Mouse (Mus musculus) lung, embryonic 16.5 days (tissue): ENCODE data around the gene Rufy4. TPM values are rescaled to one million over a fixed set of nuclear protein-coding genes. Genes with fewer than 3 reads are reported as not detected.

Experiments used
- ATAC-seq: fragments of 200-750 bp; cut with Nextera tagmentation; 2 replicates; pipeline ENCODE4 v1.8.0; 2017; ENCODE audit warnings: low read depth, mild to moderate bottlenecking, moderate library complexity
- H3K27ac ChIP-seq: fragments of 300-500 bp; sonication (generic); 2 replicates; pipeline ENCODE4 v1.5.1; 2014; ENCODE audit warnings: mild to moderate bottlenecking, control low read depth, low read length
- H3K27me3 ChIP-seq: fragments of 300-500 bp; sonication (generic); 2 replicates; pipeline ENCODE4 v1.6.1; 2014; ENCODE audit warnings: low read depth, low read length, mixed read lengths; ENCODE audit not compliant: control insufficient read depth, insufficient read depth
- H3K36me3 ChIP-seq: fragments of 300-500 bp; sonication (generic); 2 replicates; pipeline ENCODE4 v1.6.1; 2014; ENCODE audit warnings: low read length; ENCODE audit not compliant: control insufficient read depth, insufficient read depth
- H3K4me1 ChIP-seq: fragments of 300-500 bp; sonication (generic); replicated peaks from 2 replicates; pipeline ENCODE4 v1.6.1; 2014; ENCODE audit warnings: low read length, mixed read lengths; ENCODE audit not compliant: control insufficient read depth, insufficient read depth
- H3K4me2 ChIP-seq: fragments of 300-500 bp; sonication (generic); 2 replicates; pipeline ENCODE4 v1.6.1; 2014; ENCODE audit warnings: low read depth, low read length, control low read depth
- H3K4me3 ChIP-seq: fragments of 300-500 bp; sonication (generic); 2 replicates; pipeline ENCODE4 v1.5.1; 2014; ENCODE audit warnings: mild to moderate bottlenecking, low read length, control low read depth
- H3K9ac ChIP-seq: fragments of 300-500 bp; sonication (generic); 2 replicates; pipeline ENCODE4 v1.6.1; 2014; ENCODE audit warnings: low read length, control low read depth
- H3K9me3 ChIP-seq: fragments of 300-500 bp; sonication (generic); 2 replicates; pipeline ENCODE4 v1.6.1; 2016; ENCODE audit warnings: low read length; ENCODE audit not compliant: control insufficient read depth
- WGBS: fragments of 180-500 bp; shearing (Covaris S2); extraction: QIAGEN DNeasy Blood & Tissue Kit; methylation state at CpG from one replicate; pipeline ENCODE4 v1.1.7; 2014; 5-methylcytosine and 5-hydroxymethylcytosine counted together
- polyA plus RNA-seq: library from polyadenylated mRNA; unstranded; fragments of >200 nt; fragmentation: Nextera tagmentation; extraction: Ambion mirVana; gene quantifications from 2 replicates; pipeline ENCODE4 v1.2.1, GENCODE M21; 2015

Gene Rufy4
- polyA plus RNA-seq, 1 experiment from 2014 or later = 0.64 TPM

DNA sequence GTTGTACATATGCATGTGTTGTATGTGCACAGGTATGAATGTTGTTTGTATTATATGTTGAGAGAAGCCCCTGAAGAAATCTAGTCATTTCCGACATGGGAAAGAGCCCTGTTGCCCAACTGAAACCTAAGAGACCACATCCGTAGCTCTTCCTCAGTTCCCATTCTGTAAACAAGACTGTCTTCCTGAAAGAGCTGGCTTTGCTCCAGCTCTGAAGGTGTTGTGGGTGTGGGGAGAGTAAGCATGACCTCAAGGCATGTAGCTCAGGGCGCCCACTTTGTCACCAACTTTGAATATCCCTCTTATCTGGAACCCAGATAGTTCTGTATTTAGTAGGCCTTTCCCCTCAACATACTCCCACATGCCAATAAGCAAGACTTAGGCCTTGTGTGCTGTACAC lies 53.3 kb downstream of the Rufy4 start:
- H3K27ac ChIP-seq = no peak overlapping the region
- no peaks in the 10 kb centered on the region for H3K27me3 ChIP-seq
- no peak overlapping the region for H3K4me2 ChIP-seq
- H3K4me3 ChIP-seq = no peak overlapping the region
- no peaks in the 10 kb centered on the region for H3K36me3 ChIP-seq
- no peak overlapping the region for H3K9ac ChIP-seq
- WGBS = 71% methylated on average over 3 of the region's 3 CpGs
- H3K4me1 ChIP-seq = peaks cover 6% of the 10 kb centered on the region
- no peaks in the 10 kb centered on the region for H3K9me3 ChIP-seq
- no peak for ATAC-seq

DNA sequence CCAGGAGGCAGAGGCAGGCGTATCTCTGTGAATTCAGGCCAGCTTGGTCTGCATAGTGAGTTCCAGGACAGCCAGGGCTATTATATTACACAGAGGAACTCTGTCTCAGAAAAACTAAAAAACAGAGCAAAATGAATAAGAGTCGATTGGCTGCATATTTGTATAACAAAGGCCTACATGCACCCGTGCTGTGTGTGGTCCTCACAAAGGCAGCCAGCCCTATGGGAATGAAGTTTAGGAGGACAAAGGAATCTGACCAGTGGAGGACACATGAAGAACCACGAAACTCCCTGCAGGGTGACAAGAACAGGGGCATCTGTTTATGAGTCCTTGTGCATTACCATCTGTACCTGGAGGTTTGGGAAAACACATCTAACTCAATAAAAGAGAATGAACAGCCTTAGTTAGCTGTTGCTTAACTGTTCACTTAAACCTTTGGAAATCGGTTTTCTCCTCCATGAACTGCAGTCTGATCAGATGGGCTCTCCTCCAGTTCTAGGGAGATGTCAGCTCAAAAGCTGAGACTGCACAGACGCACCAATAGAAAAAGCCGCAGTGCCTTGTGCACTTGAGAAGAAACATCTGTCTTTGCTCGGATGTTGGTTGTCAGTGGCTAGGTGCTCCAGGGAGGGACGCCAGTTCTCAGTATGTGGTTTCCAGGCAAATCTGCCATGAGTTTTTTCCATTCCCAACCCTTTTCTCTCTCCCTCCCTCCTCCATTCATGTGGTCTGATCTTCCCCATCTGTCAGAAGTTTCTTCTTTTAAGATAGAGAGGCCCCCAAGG lies 54.5 kb downstream of the Rufy4 start:
- peak; percentile 95 for ATAC-seq
- peaks cover 6% of the 10 kb centered on the region for H3K4me1 ChIP-seq

DNA sequence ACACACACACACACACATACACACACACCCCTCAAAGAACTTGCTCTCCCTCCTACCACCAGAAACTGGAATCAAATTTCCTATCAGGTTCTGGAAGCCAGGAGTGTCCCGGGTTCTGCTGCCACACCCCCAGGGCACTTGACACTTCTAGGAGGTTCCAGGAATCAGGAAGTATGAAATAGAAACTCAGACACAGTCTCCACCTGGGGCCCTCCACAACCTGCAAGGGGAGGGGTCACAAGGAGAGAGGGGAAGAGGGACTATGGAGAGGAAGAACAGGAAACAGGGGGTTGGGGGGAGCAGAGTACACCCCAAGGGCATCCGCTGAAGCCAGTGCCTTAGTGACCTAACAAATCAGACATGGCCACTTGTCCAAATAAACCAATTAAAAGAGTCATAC lies 56.1 kb downstream of the Rufy4 start:
- no peaks in the 10 kb centered on the region for H3K36me3 ChIP-seq
- H3K9me3 ChIP-seq = no peaks in the 10 kb centered on the region
- peaks cover 2% of the 10 kb centered on the region; the same call in 1 of the 2 replicates for H3K4me1 ChIP-seq
- no peak for ATAC-seq
- no peak overlapping the region for H3K4me3 ChIP-seq
- WGBS = 46% methylated on average over 2 of the region's 2 CpGs
- no peak overlapping the region for H3K27ac ChIP-seq
- H3K4me2 ChIP-seq = no peak overlapping the region
- no peak overlapping the region for H3K9ac ChIP-seq
- no peaks in the 10 kb centered on the region for H3K27me3 ChIP-seq

More for the DNA sequence above, 54.5 kb downstream of the Rufy4 start:
- H3K4me2 ChIP-seq = no peak overlapping the region
- H3K36me3 ChIP-seq = no peaks in the 10 kb centered on the region
- WGBS = 42% methylated on average over 9 of the region's 9 CpGs
- no peaks in the 10 kb centered on the region for H3K9me3 ChIP-seq
- no peak overlapping the region for H3K9ac ChIP-seq
- H3K27ac ChIP-seq = peak overlapping the region; percentile 77
- H3K27me3 ChIP-seq = no peaks in the 10 kb centered on the region
- no peak overlapping the region for H3K4me3 ChIP-seq

DNA sequence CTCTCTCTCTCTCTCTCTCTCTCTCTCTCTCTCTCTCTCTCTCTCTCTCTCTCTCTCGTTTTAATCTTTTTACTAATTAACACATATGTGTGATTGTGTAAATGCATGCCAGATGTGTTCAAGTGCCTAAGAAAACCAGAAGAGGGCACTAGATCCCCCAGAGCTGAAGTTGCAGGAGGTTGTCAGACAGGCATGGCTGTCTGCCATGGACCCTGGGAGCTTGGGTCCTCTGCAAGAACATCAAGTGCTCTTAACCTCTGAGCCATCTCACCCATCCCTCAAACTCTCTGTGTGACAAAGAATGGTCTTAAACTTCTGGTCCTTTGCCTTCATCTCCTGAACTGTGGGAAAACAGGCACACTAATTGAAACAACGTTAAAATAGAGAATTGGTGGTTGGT lies 57.7 kb downstream of the Rufy4 start:
- Histone ChIP-seq H3K27ac (no peak overlapping the region), H3K27me3 (no peaks in the 10 kb centered on the region), H3K9me3 (no peaks in the 10 kb centered on the region), H3K4me2 (no peak overlapping the region), H3K36me3 (no peaks in the 10 kb centered on the region), H3K9ac (no peak overlapping the region), H3K4me1 (peaks cover 2% of the 10 kb centered on the region; the same call in 1 of the 2 replicates), H3K4me3 (no peak overlapping the region)
- 60% methylated on average over 2 of the region's 2 CpGs for WGBS
- no peak for ATAC-seq

DNA sequence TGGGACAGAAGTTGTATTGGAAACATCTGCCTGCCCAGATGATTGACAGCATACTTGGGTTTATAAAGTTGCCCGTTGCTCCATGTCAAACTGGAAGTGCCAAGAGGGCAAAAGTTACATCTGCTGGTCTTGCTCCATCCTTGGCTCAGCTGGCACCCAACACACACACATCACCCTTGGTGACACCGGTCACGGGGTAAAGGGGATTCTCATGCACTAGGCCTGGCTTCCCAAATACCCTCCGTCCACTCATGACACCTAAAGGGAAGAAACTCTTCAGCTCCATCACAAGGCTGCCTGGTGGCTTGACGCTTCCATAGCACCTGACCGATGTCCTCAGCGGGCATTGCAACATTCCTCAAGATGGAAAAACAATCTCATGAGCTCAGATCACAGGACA lies 65.1 kb downstream of the Rufy4 start:
- no peak for ATAC-seq
- H3K27ac ChIP-seq = no peak overlapping the region
- no peaks in the 10 kb centered on the region for H3K27me3 ChIP-seq
- no peak overlapping the region for H3K4me3 ChIP-seq
- WGBS = 78% methylated on average over 7 of the region's 7 CpGs
- no peak overlapping the region for H3K9ac ChIP-seq
- H3K4me2 ChIP-seq = no peak overlapping the region
- H3K4me1 ChIP-seq = no peaks in the 10 kb centered on the region
- H3K36me3 ChIP-seq = no peaks in the 10 kb centered on the region
- no peaks in the 10 kb centered on the region for H3K9me3 ChIP-seq

DNA sequence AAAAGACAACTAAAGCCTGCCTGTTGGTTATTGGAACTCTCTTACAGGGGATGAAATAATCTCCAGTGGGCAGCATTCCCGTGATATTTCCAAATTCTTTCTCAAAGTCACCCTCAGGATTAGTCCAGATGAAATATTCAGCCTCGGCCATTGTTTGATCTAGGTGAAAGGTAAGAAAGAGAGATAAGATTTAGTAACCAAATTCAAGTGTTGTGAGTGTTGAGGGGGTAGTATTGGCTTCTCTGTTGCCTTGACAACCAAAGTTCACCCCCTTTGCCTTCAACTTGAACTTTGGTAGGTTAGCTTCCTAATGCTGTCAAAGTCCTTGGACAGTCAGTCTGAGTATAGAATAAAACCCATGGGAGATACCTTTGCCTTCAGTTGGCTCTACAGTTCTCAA lies 67.4 kb downstream of the Rufy4 start:
- no peak overlapping the region for H3K27ac ChIP-seq
- no peaks in the 10 kb centered on the region; the same call in 1 of the 2 replicates for H3K4me1 ChIP-seq
- H3K4me2 ChIP-seq = no peak overlapping the region
- 51% methylated on average over 2 of the region's 2 CpGs for WGBS
- H3K9me3 ChIP-seq = no peaks in the 10 kb centered on the region
- no peak for ATAC-seq
- H3K9ac ChIP-seq = no peak overlapping the region
- no peak overlapping the region for H3K4me3 ChIP-seq
- H3K36me3 ChIP-seq = no peaks in the 10 kb centered on the region
- H3K27me3 ChIP-seq = no peaks in the 10 kb centered on the region

DNA sequence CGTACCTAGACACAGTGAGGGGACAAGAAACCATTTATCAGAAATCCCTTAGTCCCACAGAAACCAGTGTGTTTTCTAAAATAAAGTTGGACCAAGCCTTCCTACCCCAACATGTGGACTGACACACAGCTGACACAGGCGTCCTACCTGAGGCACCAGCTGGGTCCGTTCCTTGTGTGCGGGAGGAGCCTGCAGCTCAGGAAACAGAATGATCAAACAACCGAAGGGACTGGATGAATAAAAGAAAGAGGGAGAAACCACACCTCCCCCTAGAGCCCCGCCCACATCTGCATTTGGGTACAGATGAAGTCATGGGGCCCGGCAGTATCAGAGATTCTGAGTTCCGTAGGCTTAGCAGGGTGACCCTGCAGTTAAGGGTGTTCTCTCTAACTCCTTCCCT lies 69.1 kb downstream of the Rufy4 start, which contains the start of gene Cxcr1:
TSS of gene Cxcr1 (minus strand) at position 187 of the 400 bp plus-strand sequence.
- no peaks in the 10 kb centered on the region for H3K27me3 ChIP-seq
- no peaks in the 10 kb centered on the region for H3K9me3 ChIP-seq
- no peak for ATAC-seq
- no peak within 1 kb of the TSS for H3K4me3 ChIP-seq
- no peak within 1 kb of the TSS for H3K27ac ChIP-seq
- no peaks in the 10 kb centered on the region; the same call in 1 of the 2 replicates for H3K4me1 ChIP-seq
- H3K36me3 ChIP-seq = no peaks in the 10 kb centered on the region
- H3K9ac ChIP-seq = no peak within 1 kb of the TSS
- no peak within 1 kb of the TSS for H3K4me2 ChIP-seq
- WGBS = 64% methylated on average over 8 of the region's 8 CpGs

DNA sequence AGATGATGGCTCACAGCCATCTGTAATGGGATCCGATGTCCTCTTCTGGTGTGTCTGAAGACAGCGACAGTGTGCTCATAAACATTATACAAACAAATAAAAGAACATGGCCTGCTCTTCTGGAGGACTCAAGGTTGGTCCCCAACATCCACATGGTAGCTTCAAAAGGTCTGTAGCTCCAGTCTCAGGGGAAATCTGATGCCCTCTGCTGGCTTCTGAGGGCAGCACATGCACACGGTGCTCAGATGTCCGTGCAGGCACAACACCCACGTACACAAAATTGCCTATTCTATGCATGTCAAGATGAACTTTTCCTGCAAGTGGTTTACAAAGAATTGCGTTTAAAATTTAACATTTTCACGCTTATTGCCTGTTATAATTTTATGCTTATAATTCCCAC lies 70.6 kb downstream of the Rufy4 start:
- no peaks in the 10 kb centered on the region for H3K9me3 ChIP-seq
- WGBS = 46% methylated on average over 7 of the region's 7 CpGs

DNA sequence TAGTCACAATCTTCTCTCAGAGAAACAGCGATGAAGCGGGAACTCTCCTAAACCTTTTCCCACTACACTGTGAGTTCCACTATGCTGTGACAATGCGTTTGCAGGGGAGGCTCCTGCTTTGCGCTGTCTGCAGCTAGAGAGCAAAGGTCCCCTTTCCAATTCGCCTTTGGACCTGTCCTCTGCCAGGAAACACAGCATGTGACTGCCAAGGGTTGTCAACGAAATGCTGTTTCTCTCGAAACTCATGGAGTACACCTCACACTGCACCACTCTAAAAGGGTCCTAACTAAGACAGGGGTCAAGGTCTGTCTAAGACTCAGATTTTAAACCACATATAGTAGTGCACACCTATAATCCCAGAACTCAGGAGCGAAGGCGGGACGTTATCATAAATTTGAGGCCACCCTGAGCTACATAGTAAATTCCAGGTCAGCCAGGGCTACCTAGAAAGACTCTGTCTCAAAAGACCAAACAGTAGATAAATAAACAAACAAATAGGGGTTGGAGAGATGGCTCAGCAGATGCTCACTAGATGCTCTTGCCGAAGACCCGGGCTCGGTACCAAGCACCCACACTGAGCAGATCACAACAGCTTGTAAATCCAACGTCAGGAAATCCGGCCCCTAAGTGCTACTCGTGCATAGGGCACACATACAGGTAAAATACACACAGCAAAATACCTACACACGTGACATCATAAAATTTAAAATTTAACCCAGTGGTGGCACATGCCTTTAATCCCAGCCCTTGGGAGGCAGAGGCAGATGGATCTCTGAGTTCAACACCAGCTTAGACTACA lies 71.5 kb downstream of the Rufy4 start:
- no peak overlapping the region for H3K4me2 ChIP-seq
- no peaks in the 10 kb centered on the region for H3K27me3 ChIP-seq
- peaks cover 8% of the 10 kb centered on the region; the same call in 1 of the 2 replicates for H3K4me1 ChIP-seq
- ATAC-seq = no peak
- H3K27ac ChIP-seq = no peak overlapping the region
- no peak overlapping the region for H3K4me3 ChIP-seq
- H3K9ac ChIP-seq = no peak overlapping the region
- 71% methylated on average over 17 of the region's 17 CpGs for WGBS
- H3K36me3 ChIP-seq = no peaks in the 10 kb centered on the region
- H3K9me3 ChIP-seq = no peaks in the 10 kb centered on the region

More for the DNA sequence above, 70.6 kb downstream of the Rufy4 start:
- H3K4me1 ChIP-seq = peaks cover 7% of the 10 kb centered on the region; the same call in 1 of the 2 replicates
- H3K4me3 ChIP-seq = no peak overlapping the region
- H3K27ac ChIP-seq = no peak overlapping the region
- 0 out of 2 replicates have a peak, but pooled peaks have one; percentile 30 for ATAC-seq
- H3K36me3 ChIP-seq = no peaks in the 10 kb centered on the region
- no peak overlapping the region for H3K4me2 ChIP-seq
- H3K9ac ChIP-seq = no peak overlapping the region
- H3K27me3 ChIP-seq = no peaks in the 10 kb centered on the region
